Mouse (Mus musculus) thymus, postnatal 0 days (tissue): ENCODE measurements around the gene Atxn1. TPM values are rescaled to one million over a fixed set of nuclear protein-coding genes. Genes with fewer than 3 reads are reported as not detected.

Experiments
- DNase-seq: peaks from one replicate; pipeline ENCODE4 v3.0.0-alpha.2; 2015; ENCODE audit warnings: low spot score
- polyA plus RNA-seq: library from polyadenylated mRNA; unstranded; fragments of >200 nt; fragmentation: Nextera tagmentation; extraction: Ambion mirVana; gene quantifications from 2 replicates; pipeline ENCODE4 v1.2.1, GENCODE M21; 2015

Gene Atxn1
- polyA plus RNA-seq, 1 experiment from 2014 or later = 6.3 TPM

- DNase-seq = no peak
These were observed 328.4 kb downstream of the Atxn1 start for GRCm38 (mm10) chr13:45636435-45636834.

GRCm38 (mm10) chr13:45633918-45634317, 330.9 kb downstream of the Atxn1 start:
- no peak for DNase-seq

- DNase-seq = peak; percentile 3
These were observed 332.7 kb downstream of the Atxn1 start for GRCm38 (mm10) chr13:45632133-45632532.

GRCm38 (mm10) chr13:45630518-45631290, 334.1 kb downstream of the Atxn1 start:
- DNase-seq = no peak

GRCm38 (mm10) chr13:45629750-45630149, 335.1 kb downstream of the Atxn1 start:
- DNase-seq = no peak

- no peak for DNase-seq
These were observed 336.5 kb downstream of the Atxn1 start for GRCm38 (mm10) chr13:45628341-45628740.

GRCm38 (mm10) chr13:45627206-45627751, 337.5 kb downstream of the Atxn1 start:
- DNase-seq = no peak

GRCm38 (mm10) chr13:45625740-45626139, 339.1 kb downstream of the Atxn1 start:
- DNase-seq = no peak

GRCm38 (mm10) chr13:45623846-45624245, 341.0 kb downstream of the Atxn1 start:
- no peak for DNase-seq

GRCm38 (mm10) chr13:45622871-45623546, 341.8 kb downstream of the Atxn1 start:
- no peak for DNase-seq

GRCm38 (mm10) chr13:45620687-45621086, 344.1 kb downstream of the Atxn1 start:
- DNase-seq = no peak

- DNase-seq = no peak
These were observed 344.5 kb downstream of the Atxn1 start for GRCm38 (mm10) chr13:45620281-45620680.

GRCm38 (mm10) chr13:45617988-45618387, 346.8 kb downstream of the Atxn1 start:
- DNase-seq = no peak

- no peak for DNase-seq
These were observed 350.0 kb downstream of the Atxn1 start for GRCm38 (mm10) chr13:45614762-45615161.

GRCm38 (mm10) chr13:45613346-45613745, 351.5 kb downstream of the Atxn1 start:
- peak; percentile 45 for DNase-seq

GRCm38 (mm10) chr13:45611554-45611953, 353.3 kb downstream of the Atxn1 start:
- no peak for DNase-seq

- DNase-seq = no peak
These were observed 355.3 kb downstream of the Atxn1 start for GRCm38 (mm10) chr13:45609461-45609860.

- DNase-seq = no peak
These were observed 356.2 kb downstream of the Atxn1 start for GRCm38 (mm10) chr13:45608593-45608992.

- DNase-seq = no peak
These were observed 356.9 kb downstream of the Atxn1 start for GRCm38 (mm10) chr13:45607946-45608345.

GRCm38 (mm10) chr13:45603636-45604035, 361.2 kb downstream of the Atxn1 start:
- DNase-seq = no peak

GRCm38 (mm10) chr13:45600443-45600842, 364.4 kb downstream of the Atxn1 start:
- no peak for DNase-seq

GRCm38 (mm10) chr13:45599831-45600230, 365.0 kb downstream of the Atxn1 start:
- DNase-seq = no peak
